Mouse (Mus musculus) stomach, postnatal 0 days (tissue): ENCODE results near the gene Drosha.

Experiments used
- CTCF ChIP-seq: IDR thresholded peaks from 2 replicates; pipeline ENCODE4 v1.5.1; 2016; ENCODE audit warnings: antibody characterized with exemption, low read depth, mild to moderate bottlenecking, moderate library complexity
- EP300 ChIP-seq: optimal IDR thresholded peaks from 2 replicates; pipeline ENCODE3; 2016; ENCODE audit warnings: antibody characterized with exemption

GRCm38 (mm10) chr15:12848196-12848975 lies 23.8 kb downstream of the Drosha start:
- no peak for TF ChIP-seq EP300
- no peak for TF ChIP-seq CTCF
